Mouse (Mus musculus): ENCODE measurements around the gene Rsu1. TPM values are rescaled to one million over a fixed set of nuclear protein-coding genes. Genes with fewer than 3 reads are reported as not detected.
"Not testable (repeated sequence)": the region's sequence is repeated elsewhere in the genome, so short reads cannot be mapped to it uniquely, and the experiment has no call there.

Gene Rsu1
- total RNA-seq, 1 experiment = 63.4 TPM

DNA sequence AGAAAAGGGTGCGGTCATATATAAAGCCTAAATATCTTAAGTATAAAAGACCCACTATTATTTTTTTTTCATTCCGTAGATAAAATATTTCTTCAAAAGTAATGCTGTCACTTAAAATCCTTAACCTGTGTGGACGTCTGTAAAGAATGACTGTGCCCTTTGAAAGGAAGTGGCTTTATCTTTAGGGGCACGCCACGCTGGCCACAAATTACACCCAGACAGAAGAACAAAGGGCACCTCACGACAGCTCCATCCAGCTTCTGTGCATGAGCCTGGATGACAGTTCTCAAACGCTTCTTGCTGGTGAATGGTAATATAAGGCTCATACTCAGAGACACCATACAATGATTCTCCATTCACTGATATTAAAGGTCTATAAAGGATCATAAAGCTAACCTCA is 75.7 kb downstream of the Rsu1 start:
- Histone ChIP-seq H3K36me3 (ENCODE audit: control insufficient read depth, insufficient read depth, low read length, poor library complexity, severe bottlenecking) (no peaks in the 10 kb centered on the region), H3K4me3 (ENCODE audit: insufficient read depth in 1 of 2, low read depth in 1 of 2, low read length in 2 of 2, poor library complexity in 1 of 2, severe bottlenecking in 1 of 2) (no peak overlapping the region), H3K27ac (ENCODE audit: insufficient read depth, low read depth, low read length, poor library complexity, severe bottlenecking) (no peak overlapping the region), H3K4me1 (ENCODE audit: control insufficient read depth in 2 of 2, insufficient read depth in 2 of 2, low read length in 2 of 2, poor library complexity in 1 of 2) (no peaks in the 10 kb centered on the region), H3K9ac (ENCODE audit: insufficient read depth, low read depth, low read length, poor library complexity, severe bottlenecking) (no peak overlapping the region), H3K9me3 (ENCODE audit: control insufficient read depth, insufficient read depth, low read depth, low read length) (no peaks in the 10 kb centered on the region)
- TF ChIP-seq MAFK (IDR thresholded peaks at IDR 0.05; ENCODE audit: insufficient read depth, low read depth, low read length) = no peak
- no peak for DNase-seq (ENCODE audit: low read depth, low spot score)
- in situ Hi-C loops (cut with MboI; ENCODE audit: low sequenced_read_pairs in 2 of 2, unreplicated experiment in 2 of 2) = no loop called here

DNA sequence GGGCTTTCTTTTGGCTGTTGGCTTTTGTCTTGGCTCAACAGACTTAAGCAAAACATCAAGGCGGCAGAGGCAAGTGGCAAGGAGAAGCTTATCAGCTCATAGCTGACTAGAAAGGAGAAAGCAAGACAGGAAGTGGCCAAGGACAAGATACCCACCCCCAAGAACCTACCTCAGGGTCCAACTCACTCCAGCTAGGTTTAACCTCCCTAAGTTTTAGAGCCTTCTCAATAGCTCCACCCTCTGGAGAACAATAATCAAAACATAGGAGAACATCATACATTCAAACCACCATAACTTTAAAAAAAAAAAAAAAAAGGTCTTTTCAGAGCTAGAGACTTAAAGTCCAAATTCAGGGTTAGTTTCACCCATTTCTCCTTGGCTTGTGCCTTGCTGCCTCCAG is 79.1 kb downstream of the Rsu1 start:
- in situ Hi-C loops (cut with MboI; ENCODE audit: low sequenced_read_pairs in 2 of 2, unreplicated experiment in 2 of 2) = no loop called here
- no peak for TF ChIP-seq HCFC1 (IDR thresholded peaks at IDR 0.05; ENCODE audit: borderline replicate concordance, insufficient read depth, low read length)
- TF ChIP-seq ZNF384 (IDR thresholded peaks at IDR 0.05; ENCODE audit: low read depth, low read length) = no peak
- no peak for TF ChIP-seq CHD2 (IDR thresholded peaks at IDR 0.05; ENCODE audit: low read depth, low read length)
- no peak for TF ChIP-seq ZC3H11A (IDR thresholded peaks at IDR 0.05; ENCODE audit: borderline replicate concordance, low read depth, low read length)
- no peak for TF ChIP-seq MAFK (IDR thresholded peaks at IDR 0.05; ENCODE audit: insufficient read depth, low read depth, low read length)
- Histone ChIP-seq H3K9ac (ENCODE audit: insufficient read depth, low read depth, low read length, poor library complexity, severe bottlenecking) (no peak overlapping the region), H3K4me3 (ENCODE audit: insufficient read depth in 1 of 2, low read depth in 1 of 2, low read length in 2 of 2, poor library complexity in 1 of 2, severe bottlenecking in 1 of 2) (no peak overlapping the region), H3K4me1 (ENCODE audit: control insufficient read depth in 2 of 2, insufficient read depth in 2 of 2, low read length in 2 of 2, poor library complexity in 1 of 2) (no peaks in the 10 kb centered on the region), H3K27ac (ENCODE audit: insufficient read depth, low read depth, low read length, poor library complexity, severe bottlenecking) (no peak overlapping the region), H3K36me3 (ENCODE audit: control insufficient read depth, insufficient read depth, low read length, poor library complexity, severe bottlenecking) (no peaks in the 10 kb centered on the region), H3K9me3 (ENCODE audit: control insufficient read depth, insufficient read depth, low read depth, low read length) (no peaks in the 10 kb centered on the region)
- no peak for DNase-seq (ENCODE audit: low read depth, low spot score)

DNA sequence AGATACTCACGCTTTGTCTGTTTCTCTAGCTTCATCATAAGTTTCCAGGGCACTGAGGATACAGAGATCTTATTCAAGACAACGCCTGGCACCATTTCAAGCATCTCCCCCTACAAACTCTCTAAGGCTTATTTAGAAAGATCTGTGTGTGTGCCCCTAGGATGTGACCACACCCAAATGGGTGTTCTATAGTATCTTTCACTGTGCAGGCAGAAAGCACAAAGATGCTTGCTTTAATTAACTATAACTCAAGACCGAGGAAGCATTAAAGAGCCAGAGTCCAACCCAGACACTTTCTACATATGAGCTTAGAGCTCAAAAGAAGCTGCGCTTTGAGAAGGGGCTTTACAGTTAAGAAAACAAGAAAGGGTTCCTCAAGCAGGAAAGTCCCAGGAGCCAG is 80.4 kb downstream of the Rsu1 start:
- no peaks in the 10 kb centered on the region for H3K9me3 ChIP-seq (ENCODE audit: control insufficient read depth, insufficient read depth, low read depth, low read length)
- TF ChIP-seq MAFK (IDR thresholded peaks at IDR 0.05; ENCODE audit: insufficient read depth, low read depth, low read length) (no peak), ZC3H11A (IDR thresholded peaks at IDR 0.05; ENCODE audit: borderline replicate concordance, low read depth, low read length) (no peak), HCFC1 (IDR thresholded peaks at IDR 0.05; ENCODE audit: borderline replicate concordance, insufficient read depth, low read length) (no peak), ZNF384 (IDR thresholded peaks at IDR 0.05; ENCODE audit: low read depth, low read length) (no peak), CHD2 (IDR thresholded peaks at IDR 0.05; ENCODE audit: low read depth, low read length) (no peak)
- in situ Hi-C loops (cut with MboI; ENCODE audit: low sequenced_read_pairs in 2 of 2, unreplicated experiment in 2 of 2) = no loop called here
- no peaks in the 10 kb centered on the region for H3K36me3 ChIP-seq (ENCODE audit: control insufficient read depth, insufficient read depth, low read length, poor library complexity, severe bottlenecking)
- no peak for DNase-seq (ENCODE audit: low read depth, low spot score)
- H3K4me1 ChIP-seq (ENCODE audit: control insufficient read depth in 2 of 2, insufficient read depth in 2 of 2, low read length in 2 of 2, poor library complexity in 1 of 2) = no peaks in the 10 kb centered on the region
- no peak overlapping the region for H3K4me3 ChIP-seq (ENCODE audit: insufficient read depth in 1 of 2, low read depth in 1 of 2, low read length in 2 of 2, poor library complexity in 1 of 2, severe bottlenecking in 1 of 2)
- H3K27ac ChIP-seq (ENCODE audit: insufficient read depth, low read depth, low read length, poor library complexity, severe bottlenecking) = no peak overlapping the region
- no peak overlapping the region for H3K9ac ChIP-seq (ENCODE audit: insufficient read depth, low read depth, low read length, poor library complexity, severe bottlenecking)

DNA sequence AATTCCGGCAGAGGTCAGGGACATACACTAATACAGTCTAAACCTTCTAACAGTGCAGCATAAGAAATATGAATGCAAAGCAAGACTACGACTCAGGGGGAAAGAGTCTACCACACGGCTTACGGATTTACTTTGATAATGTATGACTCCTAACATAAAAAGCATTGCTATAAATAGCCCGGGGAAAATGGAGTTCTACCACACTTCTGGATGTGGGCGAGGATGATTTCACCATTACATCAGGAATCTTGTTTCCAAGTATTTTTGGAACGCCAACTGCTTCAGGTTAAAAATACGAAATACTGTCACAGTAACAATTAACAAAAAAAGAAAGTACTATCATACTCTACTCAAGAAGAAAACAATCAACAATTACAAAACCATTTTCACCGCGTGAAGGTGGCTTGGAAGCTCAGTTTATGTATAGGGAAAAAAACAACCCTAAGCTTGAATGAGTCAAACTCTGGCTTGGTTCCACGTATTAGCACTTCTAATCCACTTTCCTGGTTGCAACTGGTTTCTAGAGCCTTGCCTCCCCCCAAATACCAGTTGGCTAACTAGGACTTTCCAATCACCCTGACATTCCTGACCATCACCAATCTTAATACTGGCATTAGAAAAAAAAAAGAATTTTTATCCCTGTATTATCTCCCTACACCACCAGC is 82.3 kb downstream of the Rsu1 start:
- no peak overlapping the region for H3K4me3 ChIP-seq (ENCODE audit: insufficient read depth in 1 of 2, low read depth in 1 of 2, low read length in 2 of 2, poor library complexity in 1 of 2, severe bottlenecking in 1 of 2)
- in situ Hi-C loops (cut with MboI; ENCODE audit: low sequenced_read_pairs in 2 of 2, unreplicated experiment in 2 of 2) = no loop called here

DNA sequence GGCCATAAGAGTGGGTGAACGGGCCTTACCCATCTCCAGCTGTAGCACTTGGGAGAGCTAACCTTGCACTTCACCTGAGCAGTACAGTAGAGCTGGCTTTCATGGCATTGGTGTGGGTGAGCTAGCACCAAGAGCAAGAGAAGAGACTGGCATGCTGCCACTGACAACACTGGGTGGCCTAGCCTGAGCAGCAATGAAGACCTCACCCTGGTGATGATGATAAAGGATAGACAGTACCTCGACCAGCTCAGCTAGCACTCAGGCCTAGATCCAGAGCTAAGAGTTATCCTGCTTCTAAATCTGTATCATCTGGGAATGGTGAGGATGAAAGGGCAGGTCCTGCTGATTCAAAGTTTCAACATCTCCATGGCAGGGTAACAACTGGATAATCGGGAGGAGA is 88.1 kb downstream of the Rsu1 start:
- no peak for TF ChIP-seq HCFC1 (IDR thresholded peaks at IDR 0.05; ENCODE audit: borderline replicate concordance, insufficient read depth, low read length)
- TF ChIP-seq ZNF384 (IDR thresholded peaks at IDR 0.05; ENCODE audit: low read depth, low read length) = no peak
- TF ChIP-seq ZC3H11A (IDR thresholded peaks at IDR 0.05; ENCODE audit: borderline replicate concordance, low read depth, low read length) = no peak
- no peak for TF ChIP-seq CHD2 (IDR thresholded peaks at IDR 0.05; ENCODE audit: low read depth, low read length)
- TF ChIP-seq MAFK (IDR thresholded peaks at IDR 0.05; ENCODE audit: insufficient read depth, low read depth, low read length) = no peak
- no peak for DNase-seq (ENCODE audit: low read depth, low spot score)
- Histone ChIP-seq H3K4me1 (ENCODE audit: control insufficient read depth in 2 of 2, insufficient read depth in 2 of 2, low read length in 2 of 2, poor library complexity in 1 of 2) (no peaks in the 10 kb centered on the region), H3K27ac (ENCODE audit: insufficient read depth, low read depth, low read length, poor library complexity, severe bottlenecking) (no peak overlapping the region), H3K4me3 (ENCODE audit: insufficient read depth in 1 of 2, low read depth in 1 of 2, low read length in 2 of 2, poor library complexity in 1 of 2, severe bottlenecking in 1 of 2) (no peak overlapping the region), H3K36me3 (ENCODE audit: control insufficient read depth, insufficient read depth, low read length, poor library complexity, severe bottlenecking) (no peaks in the 10 kb centered on the region), H3K9me3 (ENCODE audit: control insufficient read depth, insufficient read depth, low read depth, low read length) (no peaks in the 10 kb centered on the region), H3K9ac (ENCODE audit: insufficient read depth, low read depth, low read length, poor library complexity, severe bottlenecking) (no peak overlapping the region)
- in situ Hi-C loops (cut with MboI; ENCODE audit: low sequenced_read_pairs in 2 of 2, unreplicated experiment in 2 of 2) = no loop called here

More for the DNA sequence above, 82.3 kb downstream of the Rsu1 start:
- Histone ChIP-seq H3K4me1 (ENCODE audit: control insufficient read depth in 2 of 2, insufficient read depth in 2 of 2, low read length in 2 of 2, poor library complexity in 1 of 2) (no peaks in the 10 kb centered on the region), H3K27ac (ENCODE audit: insufficient read depth, low read depth, low read length, poor library complexity, severe bottlenecking) (no peak overlapping the region), H3K9ac (ENCODE audit: insufficient read depth, low read depth, low read length, poor library complexity, severe bottlenecking) (no peak overlapping the region), H3K36me3 (ENCODE audit: control insufficient read depth, insufficient read depth, low read length, poor library complexity, severe bottlenecking) (no peaks in the 10 kb centered on the region), H3K9me3 (ENCODE audit: control insufficient read depth, insufficient read depth, low read depth, low read length) (no peaks in the 10 kb centered on the region)
- DNase-seq (ENCODE audit: low read depth, low spot score) = no peak
- TF ChIP-seq ZC3H11A (IDR thresholded peaks at IDR 0.05; ENCODE audit: borderline replicate concordance, low read depth, low read length) (no peak), MAFK (IDR thresholded peaks at IDR 0.05; ENCODE audit: insufficient read depth, low read depth, low read length) (no peak), ZNF384 (IDR thresholded peaks at IDR 0.05; ENCODE audit: low read depth, low read length) (no peak), HCFC1 (IDR thresholded peaks at IDR 0.05; ENCODE audit: borderline replicate concordance, insufficient read depth, low read length) (no peak), CHD2 (IDR thresholded peaks at IDR 0.05; ENCODE audit: low read depth, low read length) (no peak)

DNA sequence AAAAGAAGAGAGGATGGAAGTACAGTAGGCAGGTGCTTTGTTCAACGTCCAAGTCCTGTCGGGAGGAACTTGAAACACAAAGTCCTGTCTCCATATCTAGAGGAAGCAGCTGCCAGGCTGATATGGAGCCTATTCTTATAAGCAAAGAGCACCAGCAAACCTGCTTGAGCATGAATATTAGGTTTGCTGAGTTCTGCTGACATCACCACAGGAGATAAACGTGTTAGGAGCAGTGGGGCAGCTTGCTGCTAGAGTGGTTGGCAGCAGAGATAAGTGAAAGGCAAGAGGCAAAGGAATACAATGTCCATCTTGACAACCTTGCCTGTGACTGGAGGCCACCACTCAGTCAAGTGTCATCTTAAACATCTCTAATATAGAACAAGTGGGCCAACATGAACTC is 89.3 kb downstream of the Rsu1 start:
- H3K9me3 ChIP-seq (ENCODE audit: control insufficient read depth, insufficient read depth, low read depth, low read length); H3K36me3 ChIP-seq (ENCODE audit: control insufficient read depth, insufficient read depth, low read length, poor library complexity, severe bottlenecking); DNase-seq (ENCODE audit: low read depth, low spot score); H3K9ac ChIP-seq (ENCODE audit: insufficient read depth, low read depth, low read length, poor library complexity, severe bottlenecking); H3K27ac ChIP-seq (ENCODE audit: insufficient read depth, low read depth, low read length, poor library complexity, severe bottlenecking); in situ Hi-C loops (cut with MboI; ENCODE audit: low sequenced_read_pairs in 2 of 2, unreplicated experiment in 2 of 2); H3K4me3 ChIP-seq (ENCODE audit: insufficient read depth in 1 of 2, low read depth in 1 of 2, low read length in 2 of 2, poor library complexity in 1 of 2, severe bottlenecking in 1 of 2); H3K4me1 ChIP-seq (ENCODE audit: control insufficient read depth in 2 of 2, insufficient read depth in 2 of 2, low read length in 2 of 2, poor library complexity in 1 of 2): not testable (repeated sequence)
